Mouse (Mus musculus) midbrain, embryonic 12.5 days (tissue): ENCODE results near the gene Rhox8. TPM values are rescaled to one million over a fixed set of nuclear protein-coding genes. Genes with fewer than 3 reads are reported as not detected.
"Not testable (repeated sequence)": the region's sequence is repeated elsewhere in the genome, so short reads cannot be mapped to it uniquely, and the experiment has no call there.

ENCODE experiments used
- ATAC-seq: fragments of 200-750 bp; cut with Nextera tagmentation; 2 replicates; pipeline ENCODE4 v1.8.0; 2017; ENCODE audit warnings: low read depth, moderate TSS enrichment, moderate library complexity; ENCODE audit not compliant: low FRiP score
- H3K27ac ChIP-seq: fragments of 300-500 bp; sonication (generic); replicated peaks from 2 replicates; pipeline ENCODE4 v1.5.1; 2016; ENCODE audit warnings: mild to moderate bottlenecking
- H3K27me3 ChIP-seq: fragments of 300-500 bp; sonication (generic); 2 replicates; pipeline ENCODE4 v1.6.1; 2016; ENCODE audit warnings: mild to moderate bottlenecking
- H3K36me3 ChIP-seq: fragments of 300-500 bp; sonication (generic); 2 replicates; pipeline ENCODE4 v1.6.1; 2016
- H3K4me1 ChIP-seq: fragments of 300-500 bp; sonication (generic); 2 replicates; pipeline ENCODE4 v1.6.1; 2016
- H3K4me2 ChIP-seq: fragments of 300-500 bp; sonication (generic); replicated peaks from 2 replicates; pipeline ENCODE4 v1.6.1; 2016; ENCODE audit warnings: mild to moderate bottlenecking, moderate library complexity
- H3K4me3 ChIP-seq: fragments of 300-500 bp; sonication (generic); 2 replicates; pipeline ENCODE4 v1.5.1; 2016; ENCODE audit warnings: mild to moderate bottlenecking
- H3K9ac ChIP-seq: fragments of 300-500 bp; sonication (generic); replicated peaks from 2 replicates; pipeline ENCODE4 v1.6.1; 2016; ENCODE audit warnings: mild to moderate bottlenecking, moderate library complexity
- H3K9me3 ChIP-seq: fragments of 300-500 bp; sonication (generic); 2 replicates; pipeline ENCODE4 v1.6.1; 2016; ENCODE audit warnings: mild to moderate bottlenecking
- WGBS: fragments of 180-500 bp; shearing (Covaris S2); methylation state at CpG from one replicate; pipeline ENCODE4 v1.1.7; 2016; 5-methylcytosine and 5-hydroxymethylcytosine counted together
- polyA plus RNA-seq: library from polyadenylated mRNA; unstranded; fragments of >200 nt; fragmentation: Nextera tagmentation; extraction: Ambion mirVana; gene quantifications from 2 replicates; pipeline ENCODE4 v1.2.1, GENCODE M21; 2016

Gene Rhox8
- polyA plus RNA-seq, result not detected in 2 replicates

DNA sequence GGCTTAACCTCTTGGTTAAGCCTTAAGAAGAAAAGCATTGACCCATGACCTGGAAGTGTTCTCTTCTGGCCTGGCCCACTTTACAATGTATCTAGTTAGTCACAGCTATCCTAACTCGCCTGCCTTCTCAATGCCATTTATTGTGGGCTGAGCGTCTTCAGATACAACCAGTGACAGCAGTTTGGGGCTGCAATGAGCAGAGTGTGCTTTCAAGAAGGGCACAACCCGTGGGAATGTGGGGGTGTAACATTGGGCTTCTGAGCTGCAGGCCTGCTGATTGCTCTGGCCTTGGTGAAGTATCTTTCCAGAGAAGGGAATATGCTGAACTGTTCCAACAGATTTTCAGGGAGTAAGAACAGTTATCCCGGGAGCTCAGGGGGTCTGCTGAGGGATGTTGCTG is at the start of gene Rhox8:
Rhox8 (minus strand) TSS at position 101 of the 400 bp plus-strand sequence.
- 77% methylated on average over 4 of the region's 4 CpGs for WGBS
- Histone ChIP-seq H3K4me1 (no peaks in the 10 kb centered on the region), H3K4me3 (no peak within 1 kb of the TSS), H3K36me3 (no peaks in the 10 kb centered on the region), H3K9ac (no peak within 1 kb of the TSS), H3K4me2 (no peak within 1 kb of the TSS), H3K27me3 (no peaks in the 10 kb centered on the region), H3K27ac (no peak within 1 kb of the TSS), H3K9me3 (no peaks in the 10 kb centered on the region)
- no peak for ATAC-seq

DNA sequence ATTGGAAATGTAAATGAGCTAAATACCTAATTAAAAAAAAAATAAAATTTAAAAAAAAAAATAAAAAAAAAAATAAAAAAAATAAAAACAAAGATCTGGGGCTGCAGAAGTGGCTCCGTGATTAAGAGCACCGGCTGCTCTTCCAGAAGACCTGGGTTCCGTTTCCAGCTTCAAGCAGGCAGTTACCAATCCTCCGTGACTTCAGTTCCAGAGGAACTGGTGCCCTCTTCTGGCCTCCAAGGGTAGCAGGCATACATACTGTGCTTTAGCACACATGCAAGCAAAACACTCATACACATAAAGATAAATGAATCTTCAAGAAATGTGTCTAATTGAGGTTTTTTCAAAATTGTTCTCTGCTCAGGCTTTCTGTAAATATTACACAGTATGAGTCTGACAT is 37.6 kb upstream of the Rhox8 start:
- Histone ChIP-seq H3K27me3 (no peaks in the 10 kb centered on the region), H3K4me2 (no peak overlapping the region), H3K9me3 (no peaks in the 10 kb centered on the region), H3K27ac (no peak overlapping the region), H3K4me3 (no peak overlapping the region), H3K9ac (no peak overlapping the region), H3K36me3 (no peaks in the 10 kb centered on the region), H3K4me1 (no peaks in the 10 kb centered on the region)
- no peak for ATAC-seq
- 60% methylated on average over 4 of the region's 4 CpGs for WGBS

DNA sequence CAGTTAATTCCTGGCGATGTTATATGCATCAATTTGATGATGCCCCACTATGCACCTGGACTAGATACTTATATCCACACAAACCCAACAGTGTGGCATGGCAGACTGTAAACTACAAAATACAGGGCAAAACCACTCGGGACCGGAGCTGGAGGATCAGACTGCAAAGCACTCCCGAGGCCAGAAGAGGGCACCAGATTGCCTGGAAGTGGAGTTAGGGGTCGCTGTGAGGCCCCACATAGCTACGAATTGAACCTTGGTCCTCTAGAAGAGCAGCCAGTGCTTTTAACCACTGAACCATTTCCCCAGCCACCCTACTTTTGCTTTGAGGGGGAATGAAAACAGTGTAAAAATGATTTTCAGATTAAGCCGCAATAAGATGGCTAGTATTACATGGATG is 29.8 kb upstream of the Rhox8 start:
- WGBS, result 65% methylated on average over 7 of the region's 7 CpGs
- H3K4me2 ChIP-seq, result no peak overlapping the region
- no peaks in the 10 kb centered on the region for H3K27me3 ChIP-seq
- no peak overlapping the region for H3K27ac ChIP-seq
- H3K4me1 ChIP-seq, result no peaks in the 10 kb centered on the region
- ATAC-seq, result no peak
- no peak overlapping the region for H3K4me3 ChIP-seq
- no peaks in the 10 kb centered on the region for H3K9me3 ChIP-seq
- H3K9ac ChIP-seq, result no peak overlapping the region
- no peaks in the 10 kb centered on the region for H3K36me3 ChIP-seq

DNA sequence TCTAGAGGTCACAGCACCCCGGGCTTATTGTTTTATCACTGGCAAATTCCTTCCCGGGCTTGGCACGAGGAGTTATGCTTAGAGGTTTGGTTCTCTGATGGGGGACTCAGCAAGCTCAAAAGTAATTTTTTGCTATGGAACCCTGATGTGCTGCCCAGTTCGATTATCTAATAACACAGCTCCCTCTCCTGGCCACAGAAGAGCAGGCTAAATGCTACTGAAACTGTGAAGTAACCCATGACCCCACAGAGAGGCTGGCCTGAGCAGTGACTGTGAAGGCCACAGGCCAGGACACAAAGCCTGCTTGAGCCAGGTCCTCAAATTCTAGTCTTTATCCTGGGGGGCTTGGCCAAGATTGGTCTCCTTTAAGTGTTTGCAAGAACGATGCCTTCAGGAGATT is 25.0 kb upstream of the Rhox8 start:
- Histone ChIP-seq H3K4me2 (no peak overlapping the region), H3K9me3 (no peaks in the 10 kb centered on the region), H3K27me3 (no peaks in the 10 kb centered on the region), H3K4me1 (no peaks in the 10 kb centered on the region), H3K4me3 (no peak overlapping the region), H3K27ac (no peak overlapping the region), H3K9ac (no peak overlapping the region), H3K36me3 (no peaks in the 10 kb centered on the region)
- WGBS, result 80% methylated on average over 5 of the region's 5 CpGs
- no peak for ATAC-seq

DNA sequence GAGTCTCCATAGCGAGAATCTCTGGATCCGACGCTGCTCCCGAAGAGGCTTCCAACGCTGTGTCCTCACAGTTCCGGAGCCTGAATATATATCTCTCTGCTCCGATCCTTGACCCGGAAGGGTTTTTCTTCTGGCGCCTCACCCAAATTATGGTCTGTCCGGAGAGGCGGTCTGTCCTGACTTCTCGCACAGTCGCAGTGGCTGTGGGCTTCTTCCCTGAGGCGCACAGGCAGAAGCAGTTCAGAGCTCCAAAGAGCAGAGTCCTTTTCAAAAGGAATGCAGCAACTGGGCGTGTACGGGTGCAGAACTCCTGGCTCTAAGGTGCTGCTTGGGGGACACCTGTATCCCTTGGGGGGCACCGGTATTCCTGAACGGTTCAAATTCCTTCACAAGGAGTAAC is 22.9 kb upstream of the Rhox8 start, which contains the start of gene Rhox9:
Rhox9 (minus strand) TSS at position 101 of the 400 bp plus-strand sequence.
- H3K4me3 ChIP-seq, H3K4me1 ChIP-seq, H3K9me3 ChIP-seq, H3K36me3 ChIP-seq, H3K4me2 ChIP-seq, ATAC-seq, H3K9ac ChIP-seq, H3K27me3 ChIP-seq, H3K27ac ChIP-seq: not testable (repeated sequence)
- WGBS, result 91% methylated on average over 10 of the region's 18 CpGs

DNA sequence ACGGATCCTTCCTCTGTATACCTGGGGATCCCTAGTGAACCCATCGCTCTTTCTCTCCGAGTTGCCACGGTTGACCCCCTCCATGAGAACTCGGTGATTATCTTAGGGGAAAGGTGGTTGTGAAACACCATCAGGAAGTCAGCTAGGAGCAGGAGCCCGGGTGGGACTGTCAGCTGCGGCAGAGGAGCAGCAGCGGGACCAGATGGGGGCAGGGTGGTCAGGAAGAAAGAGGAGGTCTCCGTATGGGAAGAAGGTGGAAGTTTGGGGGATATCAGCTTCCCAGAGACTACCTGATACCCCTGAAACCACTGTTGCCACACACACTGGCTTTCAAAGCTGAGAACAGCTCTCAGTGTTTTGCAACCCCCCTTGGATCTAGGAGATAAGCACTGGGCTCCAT is 18.4 kb upstream of the Rhox8 start, which contains the start of gene Rhox7b:
Rhox7b (minus strand) TSS at position 101 of the 400 bp plus-strand sequence.
- not testable (repeated sequence) for H3K36me3 ChIP-seq, H3K4me3 ChIP-seq, H3K27ac ChIP-seq, H3K27me3 ChIP-seq, ATAC-seq, H3K9ac ChIP-seq, H3K4me2 ChIP-seq, H3K9me3 ChIP-seq, H3K4me1 ChIP-seq
- WGBS, result 85% methylated on average over 9 of the region's 9 CpGs

DNA sequence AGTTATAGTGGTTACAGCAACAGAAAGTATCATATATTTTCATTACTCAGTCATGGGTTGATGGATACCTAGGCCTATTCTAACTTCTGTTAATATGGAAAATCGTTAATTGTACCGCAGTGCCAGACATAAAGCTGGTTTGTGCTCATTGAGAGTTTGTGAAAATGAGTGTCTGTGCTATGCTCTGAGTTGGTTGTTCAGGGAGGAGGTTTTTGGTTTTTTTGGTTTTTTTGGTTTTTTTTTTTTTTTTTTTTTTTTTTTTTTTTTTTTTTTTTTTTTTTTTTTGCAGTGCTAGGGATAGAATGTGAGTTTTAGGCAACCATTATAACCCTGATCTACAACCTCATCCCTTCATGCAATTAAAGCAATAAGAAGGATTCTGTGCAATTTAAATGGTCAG is 7.1 kb downstream of the Rhox8 start:
- Histone ChIP-seq H3K9ac (no peak overlapping the region), H3K27me3 (no peaks in the 10 kb centered on the region), H3K4me3 (no peak overlapping the region), H3K4me1 (no peaks in the 10 kb centered on the region), H3K9me3 (no peaks in the 10 kb centered on the region), H3K27ac (no peak overlapping the region), H3K36me3 (no peaks in the 10 kb centered on the region), H3K4me2 (no peak overlapping the region)
- no peak for ATAC-seq
- 96% methylated on average over 2 of the region's 2 CpGs for WGBS

DNA sequence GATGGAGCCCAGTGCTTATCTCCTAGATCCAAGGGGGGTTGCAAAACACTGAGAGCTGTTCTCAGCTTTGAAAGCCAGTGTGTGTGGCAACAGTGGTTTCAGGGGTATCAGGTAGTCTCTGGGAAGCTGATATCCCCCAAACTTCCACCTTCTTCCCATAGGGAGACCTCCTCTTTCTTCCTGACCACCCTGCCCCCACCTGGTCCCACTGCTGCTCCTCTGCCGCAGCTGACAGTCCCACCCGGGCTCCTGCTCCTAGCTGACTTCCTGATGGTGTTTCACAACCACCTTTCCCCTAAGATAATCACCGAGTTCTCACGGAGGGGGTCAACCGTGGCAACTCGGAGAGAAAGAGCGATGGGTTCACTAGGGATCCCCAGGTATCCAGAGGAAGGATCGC is 47.4 kb downstream of the Rhox8 start, which contains the start of gene Rhox7a:
Rhox7a (plus strand) TSS at position 301 of the 400 bp plus-strand sequence.
- H3K9me3 ChIP-seq, H3K4me2 ChIP-seq, H3K4me1 ChIP-seq, H3K9ac ChIP-seq, H3K27ac ChIP-seq, H3K4me3 ChIP-seq, H3K36me3 ChIP-seq, ATAC-seq, H3K27me3 ChIP-seq: not testable (repeated sequence)
- 85% methylated on average over 8 of the region's 8 CpGs for WGBS

DNA sequence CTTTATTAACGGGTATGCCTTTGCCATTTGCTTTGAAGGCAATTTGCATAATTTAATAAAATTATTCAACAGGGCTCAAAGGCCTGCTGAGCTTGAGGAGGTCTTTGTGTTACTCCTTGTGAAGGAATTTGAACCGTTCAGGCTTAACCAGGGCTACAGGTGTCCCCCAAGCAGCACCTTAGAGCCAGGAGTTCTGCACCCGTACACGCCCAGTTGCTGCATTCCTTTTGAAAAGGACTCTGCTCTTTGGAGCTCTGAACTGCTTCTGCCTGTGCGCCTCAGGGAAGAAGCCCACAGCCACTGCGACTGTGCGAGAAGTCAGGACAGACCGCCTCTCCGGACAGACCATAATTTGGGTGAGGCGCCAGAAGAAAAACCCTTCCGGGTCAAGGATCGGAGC is 52.1 kb downstream of the Rhox8 start, which contains the start of gene Rhox6:
Rhox6 (plus strand) TSS at position 301 of the 400 bp plus-strand sequence.
- 79% methylated on average over 4 of the region's 12 CpGs for WGBS
- H3K4me1 ChIP-seq, H3K9me3 ChIP-seq, H3K27ac ChIP-seq, H3K27me3 ChIP-seq, H3K4me3 ChIP-seq, H3K9ac ChIP-seq, H3K4me2 ChIP-seq, ATAC-seq, H3K36me3 ChIP-seq: not testable (repeated sequence)

Other genes with a start within 250 kb of the Rhox8 start
- not detected in 2 replicates for gene Rhox2g, start 235.5 kb downstream of the Rhox8 start, polyA plus RNA-seq
- gene Rhox4g, start 227.6 kb downstream of the Rhox8 start, polyA plus RNA-seq, result not detected in 2 replicates
- gene Rhox3h, start 210.2 kb downstream of the Rhox8 start, polyA plus RNA-seq, result not detected in 2 replicates
- not detected in 2 replicates for gene Rhox2h, start 205.7 kb downstream of the Rhox8 start, polyA plus RNA-seq
- gene Rhox5, start 74.1 kb downstream of the Rhox8 start, polyA plus RNA-seq, result 1.1 and 1.3 TPM in 2 replicates
- gene Rhox6, start 52.0 kb downstream of the Rhox8 start, polyA plus RNA-seq, result not detected in 2 replicates
- gene Rhox7a, start 47.3 kb downstream of the Rhox8 start, polyA plus RNA-seq, result not detected in 2 replicates
- gene Rhox7b, start 18.3 kb upstream of the Rhox8 start, polyA plus RNA-seq, result not detected in 2 replicates
- gene Rhox9, start 22.8 kb upstream of the Rhox8 start, polyA plus RNA-seq, result not detected in 2 replicates
- gene Btg1-ps1, start 139.9 kb upstream of the Rhox8 start, polyA plus RNA-seq, result not detected in 2 replicates
- gene Btg1-ps2, start 164.2 kb upstream of the Rhox8 start, polyA plus RNA-seq, result not detected in 2 replicates
- not detected in 2 replicates for gene Rhox10, start 187.5 kb upstream of the Rhox8 start, polyA plus RNA-seq
- gene Rhox11, start 206.2 kb upstream of the Rhox8 start, polyA plus RNA-seq, result not detected in 2 replicates
- not detected in 2 replicates for gene Rhox12, start 232.0 kb upstream of the Rhox8 start, polyA plus RNA-seq
- not detected in 2 replicates for gene Rhox13, start 242.3 kb upstream of the Rhox8 start, polyA plus RNA-seq